Mouse (Mus musculus): ENCODE data around the gene Cmya5.

DNA sequence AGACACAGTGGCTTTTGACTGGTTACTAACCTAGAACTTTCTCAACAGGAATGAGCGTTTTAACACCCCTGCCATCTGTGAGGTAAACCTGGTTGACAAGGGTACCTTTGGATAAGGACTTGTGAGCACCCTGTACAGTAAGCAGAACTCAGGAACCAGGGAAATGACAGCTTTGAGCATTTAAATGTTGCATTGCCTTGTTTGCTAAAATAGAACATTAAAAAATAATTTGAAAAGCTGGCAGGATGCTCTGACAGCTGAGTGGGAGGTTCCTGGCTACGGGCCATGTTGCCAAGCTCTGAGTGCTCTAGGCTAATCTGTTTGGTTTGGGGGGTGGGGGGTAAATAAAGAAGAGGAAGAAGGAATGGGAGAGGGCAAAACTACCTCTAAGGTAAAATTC is 70.9 kb downstream of the Cmya5 start:
- no peak for TF ChIP-seq POLR2A (IDR thresholded peaks at IDR 0.05; ENCODE audit: extremely low read depth, insufficient read depth, low read length)
- TF ChIP-seq CTCF (IDR thresholded peaks at IDR 0.05; ENCODE audit: low read depth, low read length) = no peak

All from liver, adult 2 months (tissue).